Mouse (Mus musculus): ENCODE data around the gene Ice2.

Gene Ice2

GRCm38 (mm10) chr9:69458982-69459381 lies 61.3 kb downstream of the Ice2 start:
- no peak for DNase-seq (ENCODE audit: low read depth, low spot score)

- no peak for DNase-seq (ENCODE audit: low read depth, low spot score)
Observed at GRCm38 (mm10) chr9:69459876-69460275, 62.2 kb downstream of the Ice2 start.

GRCm38 (mm10) chr9:69463046-69463445 lies 65.3 kb downstream of the Ice2 start:
- DNase-seq (ENCODE audit: low read depth, low spot score) = no peak

GRCm38 (mm10) chr9:69464109-69464756 lies 66.5 kb downstream of the Ice2 start:
- no peak for DNase-seq (ENCODE audit: low read depth, low spot score)

- DNase-seq (ENCODE audit: low read depth, low spot score) = no peak
Observed at GRCm38 (mm10) chr9:69466098-69466497, 68.4 kb downstream of the Ice2 start.

GRCm38 (mm10) chr9:69467310-69467939 lies 69.7 kb downstream of the Ice2 start:
- no peak for DNase-seq (ENCODE audit: low read depth, low spot score)

- DNase-seq (ENCODE audit: low read depth, low spot score) = no peak
Observed at GRCm38 (mm10) chr9:69468991-69469390, 71.3 kb downstream of the Ice2 start.

- DNase-seq (ENCODE audit: low read depth, low spot score) = no peak
Observed at GRCm38 (mm10) chr9:69470362-69470761, 72.7 kb downstream of the Ice2 start.

GRCm38 (mm10) chr9:69470921-69471320 lies 73.2 kb downstream of the Ice2 start:
- DNase-seq (ENCODE audit: low read depth, low spot score) = no peak

- no peak for DNase-seq (ENCODE audit: low read depth, low spot score)
Observed at GRCm38 (mm10) chr9:69472724-69473123, 75.0 kb downstream of the Ice2 start.

- DNase-seq (ENCODE audit: low read depth, low spot score) = no peak
Observed at GRCm38 (mm10) chr9:69475873-69476272, 78.2 kb downstream of the Ice2 start.

GRCm38 (mm10) chr9:69477195-69477823 lies 79.6 kb downstream of the Ice2 start:
- no peak for DNase-seq (ENCODE audit: low read depth, low spot score)

- DNase-seq (ENCODE audit: low read depth, low spot score) = no peak
Observed at GRCm38 (mm10) chr9:69477824-69478222, 80.1 kb downstream of the Ice2 start.

- DNase-seq (ENCODE audit: low read depth, low spot score) = peak; percentile 32
Observed at GRCm38 (mm10) chr9:69480344-69480743, 82.6 kb downstream of the Ice2 start.
